Mouse (Mus musculus): ENCODE results near the gene Snx30.

DNA sequence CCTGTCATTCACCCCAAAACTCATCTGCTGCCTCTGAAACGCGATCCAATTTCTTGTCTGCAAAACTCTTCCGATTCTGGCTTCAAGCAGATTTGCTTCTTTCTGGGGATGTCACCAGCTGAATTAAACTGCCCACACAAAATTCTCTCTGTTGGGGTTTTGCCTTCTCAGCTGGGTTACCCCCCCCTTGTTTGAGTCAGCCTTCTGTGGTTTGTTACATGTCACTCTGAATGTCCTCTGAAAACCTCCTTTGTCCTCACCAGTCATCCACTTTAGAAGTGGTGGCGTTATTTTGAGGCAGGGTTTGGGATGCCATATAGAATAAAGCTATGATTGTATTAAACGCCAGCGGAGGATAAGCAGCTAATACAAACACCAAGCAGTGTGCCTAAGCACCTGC is 3.5 kb upstream of the Snx30 start:
- TF ChIP-seq CTCF (conservative IDR thresholded peaks at IDR 0.05; ENCODE audit: low read length), result no peak
- TF ChIP-seq NANOG (IDR thresholded peaks at IDR 0.05; ENCODE audit: borderline replicate concordance, low read length), result no peak

Data from E14TG2a.4 (cell line).